Mouse (Mus musculus): ENCODE data around the gene Il21.

GRCm38 (mm10) chr3:37202856-37203255 lies 29.6 kb downstream of the Il21 start:
- TF ChIP-seq CTCF (IDR thresholded peaks at IDR 0.05; ENCODE audit: borderline replicate concordance, insufficient read depth, low read length), result no peak
- TF ChIP-seq POLR2A (IDR thresholded peaks at IDR 0.05; ENCODE audit: low read depth, low read length), result no peak

Data from embryonic fibroblast, embryonic 13.5 days (primary cell).